Mouse (Mus musculus): ENCODE measurements around the gene Rxrg. TPM values are rescaled to one million over a fixed set of nuclear protein-coding genes. Genes with fewer than 3 reads are reported as not detected.

The Rxrg gene
- 0.13 and 0.17 TPM in 2 replicates for polyA plus RNA-seq (2012; rRNA removed)

- TF ChIP-seq CTCF (IDR thresholded peaks at IDR 0.05; ENCODE audit: extremely low read depth, insufficient read length, insufficient replicate concordance, low read depth, low read length): no peak
- TF ChIP-seq POLR2A (IDR thresholded peaks at IDR 0.05; ENCODE audit: low read depth, low read length): no peak
- H3K36me3 ChIP-seq (ENCODE audit: control insufficient read depth, insufficient read depth, low read length): no peaks in the 10 kb centered on the region
- whole genome bisulfite sequencing: 3% methylated on average over 40 of the region's 40 CpGs
- 0 out of 2 replicates have a peak, but pooled peaks cover 1% of the 10 kb centered on the region for H3K4me1 ChIP-seq (ENCODE audit: control insufficient read depth, insufficient read depth, insufficient read length, low read length)
- peak within 1 kb of the TSS; percentile 15; the same call in 1 of the 2 replicates for H3K4me3 ChIP-seq (ENCODE audit: low read depth, low read length)
- peaks cover 10% of the 10 kb centered on the region for H3K27me3 ChIP-seq (ENCODE audit: control insufficient read depth, insufficient read depth, low read length)
- H3K27ac ChIP-seq (ENCODE audit: insufficient read depth, low read depth, low read length): no peak within 1 kb of the TSS
These were observed at the start of gene Rxrg for GRCm38 (mm10) chr1:167598255-167599081. TSS of gene Rxrg (plus strand) at chr1:167598384.

DNA sequence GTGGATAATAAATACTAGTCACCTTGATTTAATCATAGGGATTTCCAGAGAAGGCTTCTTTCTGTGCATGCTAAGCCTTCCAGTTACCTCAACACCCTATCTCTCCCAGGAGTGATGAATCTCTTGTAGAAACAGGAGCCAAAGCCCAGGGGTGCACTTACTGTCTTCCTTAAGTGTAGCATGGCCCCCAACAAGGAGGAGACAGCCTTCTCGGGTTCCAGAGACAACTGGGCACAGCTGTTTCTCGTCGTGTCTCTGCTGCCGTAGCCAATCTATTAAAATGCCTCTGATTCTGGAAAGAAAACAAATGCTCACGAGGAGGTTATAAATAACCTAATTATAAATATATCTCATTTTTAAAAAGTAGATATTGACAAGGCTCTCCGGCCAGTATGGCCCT is 48.9 kb upstream of the Rxrg start:
- Histone ChIP-seq H3K27ac (ENCODE audit: insufficient read depth, low read depth, low read length) (no peak overlapping the region), H3K27me3 (ENCODE audit: control insufficient read depth, insufficient read depth, low read length) (no peaks in the 10 kb centered on the region), H3K4me1 (ENCODE audit: control insufficient read depth, insufficient read depth, insufficient read length, low read length) (no peaks in the 10 kb centered on the region), H3K4me3 (ENCODE audit: low read depth, low read length) (no peak overlapping the region), H3K36me3 (ENCODE audit: control insufficient read depth, insufficient read depth, low read length) (no peaks in the 10 kb centered on the region)
- 60% methylated on average over 6 of the region's 6 CpGs for WGBS
- TF ChIP-seq POLR2A (IDR thresholded peaks at IDR 0.05; ENCODE audit: low read depth, low read length): no peak
- no peak for TF ChIP-seq CTCF (IDR thresholded peaks at IDR 0.05; ENCODE audit: extremely low read depth, insufficient read length, insufficient replicate concordance, low read depth, low read length)

DNA sequence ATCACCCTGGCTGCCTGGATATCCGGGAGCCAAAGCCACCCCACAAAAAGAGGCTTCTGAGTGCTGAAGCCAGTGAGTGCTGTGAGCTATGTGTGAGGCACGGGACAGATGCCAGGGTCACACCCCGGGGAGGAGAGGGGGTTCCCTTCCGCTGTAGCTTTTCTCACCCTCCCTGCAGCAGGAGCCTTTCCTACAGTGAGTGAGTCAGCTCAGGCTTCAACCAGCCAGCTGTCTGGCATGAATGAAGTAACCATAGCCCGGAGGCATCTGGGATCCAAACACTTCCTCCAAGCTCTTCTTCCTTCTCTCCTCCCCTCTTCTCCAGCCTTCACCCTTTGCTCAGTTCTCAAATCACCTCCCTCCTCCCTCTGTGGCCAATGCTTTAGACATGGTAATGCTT is 46.6 kb upstream of the Rxrg start:
- WGBS: 30% methylated on average over 5 of the region's 5 CpGs
- Histone ChIP-seq H3K36me3 (ENCODE audit: control insufficient read depth, insufficient read depth, low read length) (no peaks in the 10 kb centered on the region), H3K4me1 (ENCODE audit: control insufficient read depth, insufficient read depth, insufficient read length, low read length) (no peaks in the 10 kb centered on the region), H3K4me3 (ENCODE audit: low read depth, low read length) (no peak overlapping the region), H3K27me3 (ENCODE audit: control insufficient read depth, insufficient read depth, low read length) (no peaks in the 10 kb centered on the region), H3K27ac (ENCODE audit: insufficient read depth, low read depth, low read length) (no peak overlapping the region)
- no peak for TF ChIP-seq POLR2A (IDR thresholded peaks at IDR 0.05; ENCODE audit: low read depth, low read length)
- TF ChIP-seq CTCF (IDR thresholded peaks at IDR 0.05; ENCODE audit: extremely low read depth, insufficient read length, insufficient replicate concordance, low read depth, low read length): no peak

- no peaks in the 10 kb centered on the region for H3K4me1 ChIP-seq (ENCODE audit: control insufficient read depth, insufficient read depth, insufficient read length, low read length)
- TF ChIP-seq CTCF (IDR thresholded peaks at IDR 0.05; ENCODE audit: extremely low read depth, insufficient read length, insufficient replicate concordance, low read depth, low read length) (no peak), POLR2A (IDR thresholded peaks at IDR 0.05; ENCODE audit: low read depth, low read length) (no peak)
- H3K27ac ChIP-seq (ENCODE audit: insufficient read depth, low read depth, low read length): no peak overlapping the region
- H3K36me3 ChIP-seq (ENCODE audit: control insufficient read depth, insufficient read depth, low read length): no peaks in the 10 kb centered on the region
- no peaks in the 10 kb centered on the region for H3K27me3 ChIP-seq (ENCODE audit: control insufficient read depth, insufficient read depth, low read length)
- WGBS: 49% methylated on average over 6 of the region's 6 CpGs
- H3K4me3 ChIP-seq (ENCODE audit: low read depth, low read length): no peak overlapping the region
These were observed 44.1 kb upstream of the Rxrg start for GRCm38 (mm10) chr1:167553959-167554526.

- no peaks in the 10 kb centered on the region for H3K4me1 ChIP-seq (ENCODE audit: control insufficient read depth, insufficient read depth, insufficient read length, low read length)
- 66% methylated on average over 2 of the region's 2 CpGs for WGBS
- TF ChIP-seq POLR2A (IDR thresholded peaks at IDR 0.05; ENCODE audit: low read depth, low read length): no peak
- no peak for TF ChIP-seq CTCF (IDR thresholded peaks at IDR 0.05; ENCODE audit: extremely low read depth, insufficient read length, insufficient replicate concordance, low read depth, low read length)
- no peak overlapping the region for H3K27ac ChIP-seq (ENCODE audit: insufficient read depth, low read depth, low read length)
- H3K27me3 ChIP-seq (ENCODE audit: control insufficient read depth, insufficient read depth, low read length): no peaks in the 10 kb centered on the region
- H3K4me3 ChIP-seq (ENCODE audit: low read depth, low read length): no peak overlapping the region
- no peaks in the 10 kb centered on the region for H3K36me3 ChIP-seq (ENCODE audit: control insufficient read depth, insufficient read depth, low read length)
These were observed 31.6 kb upstream of the Rxrg start for GRCm38 (mm10) chr1:167566571-167566970.

DNA sequence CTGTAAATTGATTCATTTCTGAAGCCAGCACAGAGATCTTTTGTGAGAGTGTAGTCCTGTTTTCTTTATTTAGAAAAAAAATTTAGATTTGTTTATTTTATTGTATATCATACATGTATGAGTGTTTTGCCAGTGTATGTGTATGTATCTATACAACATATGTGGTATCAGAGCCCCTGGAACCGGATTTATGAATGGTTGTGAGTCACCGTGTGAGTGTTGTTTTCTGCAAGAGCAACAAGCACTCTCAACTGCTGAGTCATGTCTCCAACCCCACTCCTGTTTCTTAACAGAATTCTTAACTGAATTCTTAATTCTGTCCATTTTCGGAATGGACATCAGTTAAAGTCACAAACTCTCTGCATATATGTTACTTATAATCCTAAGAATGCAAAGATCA is 19.1 kb upstream of the Rxrg start:
- TF ChIP-seq POLR2A (IDR thresholded peaks at IDR 0.05; ENCODE audit: low read depth, low read length): no peak
- no peak for TF ChIP-seq CTCF (IDR thresholded peaks at IDR 0.05; ENCODE audit: extremely low read depth, insufficient read length, insufficient replicate concordance, low read depth, low read length)
- H3K27ac ChIP-seq (ENCODE audit: insufficient read depth, low read depth, low read length): no peak overlapping the region
- H3K27me3 ChIP-seq (ENCODE audit: control insufficient read depth, insufficient read depth, low read length): no peaks in the 10 kb centered on the region
- no peak overlapping the region for H3K4me3 ChIP-seq (ENCODE audit: low read depth, low read length)
- H3K36me3 ChIP-seq (ENCODE audit: control insufficient read depth, insufficient read depth, low read length): no peaks in the 10 kb centered on the region
- no peaks in the 10 kb centered on the region for H3K4me1 ChIP-seq (ENCODE audit: control insufficient read depth, insufficient read depth, insufficient read length, low read length)
- 66% methylated on average over 3 of the region's 3 CpGs for WGBS

GRCm38 (mm10) chr1:167583195-167583594 is 15.0 kb upstream of the Rxrg start:
- Histone ChIP-seq H3K27ac (ENCODE audit: insufficient read depth, low read depth, low read length) (no peak overlapping the region), H3K27me3 (ENCODE audit: control insufficient read depth, insufficient read depth, low read length) (no peaks in the 10 kb centered on the region), H3K4me1 (ENCODE audit: control insufficient read depth, insufficient read depth, insufficient read length, low read length) (no peaks in the 10 kb centered on the region), H3K4me3 (ENCODE audit: low read depth, low read length) (no peak overlapping the region), H3K36me3 (ENCODE audit: control insufficient read depth, insufficient read depth, low read length) (no peaks in the 10 kb centered on the region)
- TF ChIP-seq CTCF (IDR thresholded peaks at IDR 0.05; ENCODE audit: extremely low read depth, insufficient read length, insufficient replicate concordance, low read depth, low read length) (no peak), POLR2A (IDR thresholded peaks at IDR 0.05; ENCODE audit: low read depth, low read length) (no peak)
- WGBS: 60% methylated on average over 6 of the region's 6 CpGs
